ENCODE assay signal across 8 mouse cellular contexts in genomic region chr6:97395477-97396350, GRCm38 (mm10).
A peak's percentile ranks its signal among the peaks of the same experiment; 100 is the strongest.
DNase-seq lines count a peak whose midpoint lies in the region; ATAC-seq and TF ChIP-seq lines count a peak whose summit lies in the region.

No protein-coding gene starts in this region.

- DNase-seq in heart, adult 2 months: peak; percentile 36 to 45
- no peak for DNase-seq in heart, postnatal 25 days (ENCODE audit: low spot score)
- DNase-seq in adrenal gland, postnatal 25 days: peak; percentile 51
- peak; percentile 34 for DNase-seq in heart, postnatal 4 days
- no peak for DNase-seq in cerebellum, adult 9-10 months
- no peak for DNase-seq in liver, postnatal 0 days

- H3K4me3 ChIP-seq in heart, adult 2 months: no peak overlapping the region
- H3K4me3 ChIP-seq in limb, embryonic 12.5 days (replicated peaks): no peak overlapping the region
- H3K4me3 ChIP-seq in neural tube, embryonic 15.5 days (replicated peaks): no peak overlapping the region
- no peak overlapping the region for H3K4me3 ChIP-seq in liver, postnatal 0 days (ENCODE audit: low read depth, low read length)

- H3K36me3 ChIP-seq in heart, adult 2 months (ENCODE audit: control insufficient read depth, insufficient read depth, low read length): no peaks in the 10 kb centered on the region
- no peaks in the 10 kb centered on the region for H3K36me3 ChIP-seq in limb, embryonic 12.5 days
- no peaks in the 10 kb centered on the region for H3K36me3 ChIP-seq in neural tube, embryonic 15.5 days
- H3K36me3 ChIP-seq in liver, postnatal 0 days (replicated peaks; ENCODE audit: insufficient read depth, low read length): no peaks in the 10 kb centered on the region

- no peak for TF ChIP-seq POLR2A in heart, adult 2 months (IDR thresholded peaks at IDR 0.05; ENCODE audit: insufficient read depth, low read depth, low read length)

- 0 out of 2 replicates have a peak, but pooled peaks have one; percentile 31 for ATAC-seq in limb, embryonic 12.5 days (ENCODE audit: insufficient number of reproducible peaks, insufficient read depth, low FRiP score, low TSS enrichment, low read depth)
- no peak for ATAC-seq in neural tube, embryonic 15.5 days (ENCODE audit: low FRiP score)
- no peak for ATAC-seq in liver, postnatal 0 days

- 41% methylated on average over 17 of the region's 17 CpGs for WGBS in heart, adult 2 months
- 20% methylated on average over 17 of the region's 17 CpGs for WGBS in limb, embryonic 12.5 days
- WGBS in neural tube, embryonic 15.5 days: 17% methylated on average over 17 of the region's 17 CpGs
- WGBS in liver, postnatal 0 days (ENCODE audit: insufficient replicate concordance): 56% methylated on average over 17 of the region's 17 CpGs

- intact Hi-C loops in heart, adult 2 months (cut with DNase I): no loop called here
- intact Hi-C loops in heart, postnatal 25 days (cut with DNase I): no loop called here

- TF ChIP-seq EP300 in heart, adult 2 months (IDR thresholded peaks at IDR 0.05; ENCODE audit: insufficient read depth, low read depth, low read length): no peak
- no peak for TF ChIP-seq EP300 in liver, postnatal 0 days (IDR thresholded peaks at IDR 0.05; ENCODE audit: low read depth)

- no peak overlapping the region for H3K27ac ChIP-seq in heart, adult 2 months
- peak overlapping the region; percentile 18; the same call in 1 of the 2 replicates for H3K27ac ChIP-seq in limb, embryonic 12.5 days
- peak overlapping the region; percentile 52 for H3K27ac ChIP-seq in neural tube, embryonic 15.5 days (replicated peaks)
- no peak overlapping the region for H3K27ac ChIP-seq in liver, postnatal 0 days (ENCODE audit: low read depth)

- H3K4me2 ChIP-seq in limb, embryonic 12.5 days: peak overlapping the region; percentile 31
- H3K4me2 ChIP-seq in neural tube, embryonic 15.5 days: peak overlapping the region; percentile 26
- H3K4me2 ChIP-seq in liver, postnatal 0 days (ENCODE audit: low read depth, low read length): no peak overlapping the region

- no peaks in the 10 kb centered on the region for H3K9me3 ChIP-seq in limb, embryonic 12.5 days
- H3K9me3 ChIP-seq in neural tube, embryonic 15.5 days (replicated peaks): no peaks in the 10 kb centered on the region
- no peaks in the 10 kb centered on the region for H3K9me3 ChIP-seq in liver, postnatal 0 days (ENCODE audit: low read length)

- H3K27me3 ChIP-seq in heart, adult 2 months (ENCODE audit: control insufficient read depth, insufficient read depth, low read length): no peaks in the 10 kb centered on the region
- no peaks in the 10 kb centered on the region for H3K27me3 ChIP-seq in limb, embryonic 12.5 days
- no peaks in the 10 kb centered on the region for H3K27me3 ChIP-seq in neural tube, embryonic 15.5 days (replicated peaks)
- H3K27me3 ChIP-seq in liver, postnatal 0 days (ENCODE audit: insufficient read depth, low read length): no peaks in the 10 kb centered on the region

- TF ChIP-seq CTCF in heart, adult 2 months (IDR thresholded peaks at IDR 0.05): no peak
- TF ChIP-seq CTCF in liver, postnatal 0 days (IDR thresholded peaks at IDR 0.05; ENCODE audit: low read depth): no peak

- no peak overlapping the region for H3K9ac ChIP-seq in heart, adult 2 months (ENCODE audit: low read depth, low read length)
- H3K9ac ChIP-seq in limb, embryonic 12.5 days (replicated peaks): no peak overlapping the region
- no peak overlapping the region for H3K9ac ChIP-seq in neural tube, embryonic 15.5 days (replicated peaks)
- no peak overlapping the region for H3K9ac ChIP-seq in liver, postnatal 0 days (replicated peaks)

- no peaks in the 10 kb centered on the region for H3K79me2 ChIP-seq in heart, adult 2 months (replicated peaks; ENCODE audit: control insufficient read depth, insufficient read depth, low read length)

- H3K4me1 ChIP-seq in heart, adult 2 months (ENCODE audit: control insufficient read depth, insufficient read depth, low read length): peaks cover 3% of the 10 kb centered on the region
- H3K4me1 ChIP-seq in limb, embryonic 12.5 days (replicated peaks): peaks cover 29% of the 10 kb centered on the region
- peaks cover 31% of the 10 kb centered on the region for H3K4me1 ChIP-seq in neural tube, embryonic 15.5 days
- no peaks in the 10 kb centered on the region for H3K4me1 ChIP-seq in liver, postnatal 0 days (ENCODE audit: insufficient read depth)

Comparison
In these comparisons a context has a peak if more than half of its experiments do, and no peak if none do; other contexts are left out.
1. DNase-seq: peak in heart, adult 2 months (2 of 2), adrenal gland, postnatal 25 days (single experiment) and heart, postnatal 4 days (single experiment); none in heart, postnatal 25 days (single experiment), cerebellum, adult 9-10 months (single experiment) and liver, postnatal 0 days (single experiment).
2. H3K27ac ChIP-seq: peak in limb, embryonic 12.5 days (single experiment) and neural tube, embryonic 15.5 days (single experiment); none in heart, adult 2 months (single experiment) and liver, postnatal 0 days (single experiment).